Mouse (Mus musculus) telencephalon, adult 2 months (tissue): Measurements from ENCODE around the gene Pdlim4.

Source experiments
- DNase-seq: peaks from one replicate; pipeline ENCODE4 v3.0.0-alpha.2; 2011; ENCODE audit warnings: low read depth, low spot score

Pdlim4 gene

GRCm38 (mm10) chr11:54092188-54092587, 23.4 kb upstream of the Pdlim4 start:
- no peak for DNase-seq

- no peak for DNase-seq
These were observed 22.9 kb upstream of the Pdlim4 start for GRCm38 (mm10) chr11:54091726-54092125.

- DNase-seq: no peak
These were observed 21.5 kb upstream of the Pdlim4 start for GRCm38 (mm10) chr11:54090091-54090879.

DNA sequence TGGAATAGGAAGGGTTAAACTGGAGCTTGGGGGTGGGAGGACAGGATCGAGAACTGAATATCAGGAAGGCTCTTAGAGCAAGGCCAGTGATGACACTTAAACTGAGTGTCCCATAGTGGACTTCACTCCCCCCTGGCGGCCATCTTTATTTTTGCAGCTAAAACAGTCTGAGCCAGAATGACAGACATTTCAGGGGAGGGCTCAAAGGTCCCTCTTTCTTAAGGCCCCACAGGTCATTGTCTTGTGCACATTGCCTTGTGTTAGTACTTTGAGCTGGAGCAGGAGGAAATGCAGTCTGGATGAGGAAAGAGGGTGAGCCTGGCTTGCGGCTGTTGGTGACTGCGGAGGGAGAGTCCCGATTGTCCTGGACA, 20.1 kb upstream of the Pdlim4 start:
- no peak for DNase-seq

DNA sequence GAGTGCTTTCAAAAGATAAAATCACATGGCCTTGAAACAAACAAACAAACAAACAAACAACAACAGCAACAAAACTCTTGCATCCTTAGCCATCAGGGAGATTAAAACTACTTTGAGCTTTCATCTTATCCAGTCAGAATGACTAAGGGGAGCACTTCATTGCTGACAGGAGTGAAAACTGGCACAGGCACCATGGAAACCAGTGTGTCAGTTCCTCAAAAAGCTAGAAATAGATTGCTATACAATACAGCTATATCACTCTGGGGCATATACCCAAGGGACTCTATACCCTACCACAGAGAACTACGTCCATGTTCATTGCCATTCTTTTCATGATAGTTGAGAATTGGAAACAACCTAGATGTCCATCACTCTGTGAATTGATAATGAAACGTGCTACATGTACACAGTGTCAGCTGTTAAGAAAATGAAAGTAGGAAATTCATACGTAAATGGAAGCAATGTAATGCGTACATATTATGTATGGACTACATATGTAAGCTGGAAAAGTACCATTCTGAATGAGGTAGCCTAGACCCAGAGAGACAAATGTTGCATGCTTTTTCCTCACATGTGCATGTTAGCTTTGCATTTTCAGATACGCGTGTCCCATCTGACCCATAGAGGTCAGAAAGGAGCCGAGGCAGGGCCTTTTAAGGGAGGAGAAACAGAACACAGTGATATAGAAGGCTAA, 19.6 kb upstream of the Pdlim4 start:
- no peak for DNase-seq

DNA sequence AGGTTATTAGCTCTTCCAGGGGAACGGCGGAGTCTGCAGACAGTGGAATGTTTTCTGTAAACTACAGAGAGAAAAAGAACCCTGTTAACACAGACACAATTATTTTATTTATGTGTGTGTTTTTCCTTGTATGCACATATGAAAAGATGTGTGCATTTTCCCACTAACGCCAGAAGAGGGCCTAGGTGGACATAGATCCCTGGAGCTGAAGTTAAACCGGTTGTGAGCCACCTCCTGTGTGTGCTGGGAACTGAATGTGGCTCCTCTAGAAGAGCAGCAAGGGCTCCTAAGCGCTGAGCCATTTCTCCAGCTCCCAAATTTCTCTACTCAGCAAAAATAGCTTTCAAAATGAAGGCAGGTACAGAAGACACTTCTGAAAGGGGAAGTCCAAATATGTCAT, 17.0 kb upstream of the Pdlim4 start:
- DNase-seq: no peak

DNA sequence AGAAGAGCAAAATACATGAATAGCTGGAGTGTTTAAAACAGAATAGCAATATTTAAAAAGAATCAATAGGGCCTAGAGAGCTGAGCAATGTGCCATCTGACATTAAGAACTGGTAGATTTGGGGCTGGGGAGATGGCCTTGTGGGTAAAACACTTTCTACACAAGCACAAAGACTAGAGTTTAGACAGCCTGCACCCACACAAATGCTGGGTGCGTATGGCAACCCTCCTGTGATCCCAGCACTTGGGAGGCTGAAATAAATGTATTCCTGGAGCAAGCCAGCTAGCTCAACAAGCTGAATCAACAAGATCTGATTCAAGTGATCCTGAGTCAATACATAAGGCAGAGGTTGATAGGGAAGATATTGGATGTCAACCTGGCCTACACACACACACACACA, 16.2 kb upstream of the Pdlim4 start:
- no peak for DNase-seq

GRCm38 (mm10) chr11:54082725-54083124, 13.9 kb upstream of the Pdlim4 start:
- no peak for DNase-seq

GRCm38 (mm10) chr11:54080435-54080834, 11.6 kb upstream of the Pdlim4 start:
- DNase-seq: no peak

DNA sequence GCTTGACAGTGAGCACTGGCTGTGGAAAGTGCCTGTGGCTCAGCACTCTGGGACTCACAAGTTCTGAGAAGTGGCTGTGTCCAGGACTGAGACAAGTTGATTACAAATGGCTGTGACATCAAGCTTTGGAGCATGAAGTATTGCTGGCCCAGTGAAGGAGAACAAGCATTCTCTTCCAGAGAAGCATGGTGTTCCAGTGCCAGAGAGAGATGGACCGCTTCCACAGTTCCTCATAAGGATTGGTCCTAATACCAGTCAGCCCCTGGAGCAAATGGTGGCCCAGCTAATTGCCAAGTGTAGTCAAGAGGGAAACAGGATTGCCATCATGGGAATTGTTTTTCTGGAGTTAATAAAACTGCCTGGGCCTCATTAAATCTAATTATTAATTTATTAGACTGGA, 7.3 kb upstream of the Pdlim4 start:
- DNase-seq: no peak

DNA sequence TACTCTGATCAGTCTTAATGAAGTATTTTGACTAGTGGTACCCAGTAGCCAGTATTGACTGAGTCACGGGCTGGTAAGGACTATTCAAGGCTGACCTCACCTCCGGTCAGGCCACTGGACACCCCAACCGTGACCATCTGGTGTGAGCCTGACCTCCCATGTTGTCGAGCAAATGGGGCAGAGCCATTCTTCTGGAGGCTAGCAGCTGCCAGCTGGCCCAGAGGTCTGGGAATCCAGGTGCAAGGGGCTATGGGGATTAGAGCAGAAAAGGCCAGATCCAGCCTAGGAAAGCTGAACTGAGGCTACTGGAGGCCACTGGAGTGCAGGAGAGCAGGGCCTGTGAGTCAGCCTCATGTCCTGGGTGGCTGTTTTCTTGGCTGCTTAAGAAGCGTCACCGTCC, 6.5 kb upstream of the Pdlim4 start:
- no peak for DNase-seq

- no peak for DNase-seq
These were observed 4.5 kb upstream of the Pdlim4 start for GRCm38 (mm10) chr11:54073291-54073690.

- DNase-seq: no peak
These were observed 3.1 kb upstream of the Pdlim4 start for GRCm38 (mm10) chr11:54071726-54072445.

DNA sequence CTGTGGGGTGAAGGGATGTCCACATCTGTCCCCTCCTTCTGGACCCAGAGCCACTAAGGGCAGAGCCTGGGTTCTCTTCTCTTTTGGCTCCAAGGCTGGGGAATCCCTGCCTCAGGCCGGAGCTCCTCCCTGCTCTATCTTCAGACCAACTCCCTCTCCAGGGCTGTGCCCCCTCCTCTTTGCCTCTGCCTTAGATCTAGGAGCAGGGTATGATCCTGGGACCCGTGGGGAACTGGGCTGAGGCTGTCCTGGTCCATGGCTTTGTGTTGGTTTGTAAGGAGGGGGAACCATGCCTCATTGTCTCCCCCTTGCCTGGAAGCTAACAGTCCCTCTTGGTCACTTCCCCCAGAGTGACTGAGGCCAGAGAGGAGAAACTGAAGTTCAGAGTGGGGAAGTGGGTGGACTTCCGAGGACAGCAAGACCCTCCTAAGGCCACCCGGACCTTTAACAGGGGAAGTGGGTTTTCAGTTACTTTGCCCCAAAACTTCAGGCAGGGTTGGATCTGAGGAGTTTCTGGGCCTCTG, 756 bp downstream of the Pdlim4 start:
- DNase-seq: no peak

- no peak for DNase-seq
These were observed 1.4 kb downstream of the Pdlim4 start for GRCm38 (mm10) chr11:54067318-54067995.

DNA sequence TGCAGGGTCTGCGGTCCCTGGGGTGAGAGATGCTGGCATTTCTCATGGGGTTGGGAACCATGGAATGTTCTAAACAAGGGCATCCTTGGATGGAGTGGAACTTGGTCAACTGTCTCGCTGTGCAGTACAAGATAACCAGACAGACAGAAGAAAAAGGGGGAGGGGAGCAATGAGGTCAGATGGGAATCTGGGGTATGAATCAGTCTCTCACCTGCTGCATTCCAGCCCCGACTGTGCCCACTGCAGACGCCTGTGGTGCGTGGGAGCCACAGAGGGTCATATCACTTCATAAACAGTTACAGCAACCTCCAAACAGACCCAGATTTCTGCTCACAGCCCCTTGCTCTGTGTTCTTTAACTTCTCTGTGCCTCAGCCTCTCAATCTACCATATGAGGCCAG, 2.4 kb downstream of the Pdlim4 start:
- DNase-seq: no peak

- DNase-seq: no peak
These were observed 3.0 kb downstream of the Pdlim4 start for GRCm38 (mm10) chr11:54065915-54066178.

DNA sequence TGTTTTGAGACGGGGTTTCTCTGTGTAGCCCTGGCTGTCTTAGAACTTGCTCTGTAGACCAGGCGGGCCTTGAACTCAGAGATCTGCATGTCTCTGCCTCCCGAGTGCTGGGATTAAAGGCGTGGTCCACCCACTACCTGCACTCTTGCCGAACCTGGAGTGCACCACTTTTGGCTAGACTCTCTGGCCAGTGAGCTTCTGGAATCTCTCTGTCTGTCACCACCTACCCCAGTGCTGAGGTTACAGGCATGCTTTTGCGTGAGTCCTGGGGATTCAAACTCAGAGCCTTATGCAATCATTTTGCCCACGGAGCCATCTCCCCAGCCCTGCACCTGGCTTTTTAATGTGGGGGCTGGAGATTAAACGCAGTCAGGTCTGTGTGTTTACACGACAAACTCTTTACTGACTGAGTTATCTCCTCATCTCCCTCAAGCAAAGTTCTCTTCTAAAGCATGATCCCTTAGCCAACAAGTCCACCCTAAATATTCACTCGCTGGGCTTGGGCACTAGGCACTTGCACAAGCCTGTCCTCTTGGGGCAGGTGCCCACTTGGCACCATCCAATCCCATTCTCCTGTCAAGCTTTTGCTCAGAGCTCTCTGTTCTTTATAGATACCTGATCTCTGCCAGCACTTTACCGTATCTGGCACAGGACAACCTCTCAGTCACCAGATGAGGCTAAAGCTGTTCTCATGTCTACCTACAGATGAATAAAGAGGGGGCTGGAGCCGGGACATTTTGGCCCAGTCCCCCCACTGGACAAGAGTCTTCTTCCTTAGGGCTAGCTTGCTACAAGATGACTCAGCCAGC, 3.5 kb downstream of the Pdlim4 start:
- DNase-seq: no peak

DNA sequence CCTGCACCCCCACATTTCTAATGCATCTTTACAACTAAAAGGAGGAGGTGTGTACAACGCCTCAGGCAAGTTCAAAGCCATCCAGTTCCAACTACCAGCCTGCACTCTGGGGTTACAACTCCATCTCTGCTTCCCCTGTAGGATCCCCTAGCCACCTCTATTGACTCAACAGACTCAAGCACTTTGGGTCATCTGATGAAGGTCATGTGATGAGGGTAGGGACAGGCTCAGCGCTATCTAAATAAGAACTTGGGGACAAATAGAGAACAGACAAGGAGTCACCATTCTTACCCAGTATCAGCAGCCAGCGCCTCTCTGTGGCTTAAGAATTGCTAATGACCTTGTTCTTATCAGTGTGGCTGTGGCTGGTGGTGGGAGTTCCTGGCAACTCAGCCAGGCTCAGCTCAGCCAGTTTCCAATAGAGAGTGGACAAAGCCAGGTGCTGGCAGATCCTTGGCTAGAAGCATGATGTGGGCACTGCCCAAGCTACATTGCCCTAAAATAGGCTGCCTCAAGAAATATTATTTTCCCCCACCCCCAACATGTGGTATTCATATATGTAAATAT, 4.3 kb downstream of the Pdlim4 start:
- no peak for DNase-seq

GRCm38 (mm10) chr11:54063472-54063775, 5.4 kb downstream of the Pdlim4 start:
- no peak for DNase-seq
